Mouse (Mus musculus) CD4-positive, CD25-positive, alpha-beta regulatory T cell, adult 4 months (primary cell): Measurements from ENCODE around the gene Ube4b. TPM values are rescaled to one million over a fixed set of nuclear protein-coding genes. Genes with fewer than 3 reads are reported as not detected.
A peak's percentile ranks its signal among the peaks of the same experiment; 100 is the strongest.

Experiments
- ATAC-seq: one replicate; pipeline ENCODE4 v1.8.0; 2017
- polyA plus RNA-seq, 2 experiments: library from polyadenylated mRNA; unstranded; fragments of 100-300 nt; shearing (Covaris generic); gene quantifications; one replicate each; pipeline ENCODE4 v1.2.1; 2017

Gene Ube4b
- polyA plus RNA-seq, 2 experiments from 2014 or later = 18.9 to 19.2 TPM

DNA sequence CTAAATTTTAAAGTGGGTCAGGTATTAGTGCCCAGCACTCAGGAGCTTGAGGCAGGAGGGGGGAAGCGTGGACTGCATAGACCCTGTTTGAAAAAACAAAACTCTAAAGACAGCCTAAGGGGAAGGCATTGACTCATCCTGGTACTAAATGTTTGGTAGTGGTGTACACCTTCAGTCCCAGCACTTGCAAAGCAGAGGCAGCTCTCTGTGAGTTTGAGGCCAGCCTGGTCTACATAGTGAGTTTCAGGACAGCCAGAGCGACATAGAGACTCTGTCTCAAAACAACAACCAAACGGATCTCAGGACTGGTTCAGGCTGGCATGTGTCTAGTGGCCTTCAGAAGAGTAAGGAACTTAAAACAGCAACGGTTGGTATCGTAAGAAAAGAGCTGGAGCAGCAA lies 123.8 kb downstream of the Ube4b start:
- no peak for ATAC-seq

- ATAC-seq = no peak
These were observed 124.4 kb downstream of the Ube4b start for GRCm38 (mm10) chr4:149302136-149302535.

GRCm38 (mm10) chr4:149296501-149296900 lies 130.0 kb downstream of the Ube4b start:
- ATAC-seq = no peak

- ATAC-seq = no peak
These were observed 133.6 kb downstream of the Ube4b start for GRCm38 (mm10) chr4:149292984-149293383.

DNA sequence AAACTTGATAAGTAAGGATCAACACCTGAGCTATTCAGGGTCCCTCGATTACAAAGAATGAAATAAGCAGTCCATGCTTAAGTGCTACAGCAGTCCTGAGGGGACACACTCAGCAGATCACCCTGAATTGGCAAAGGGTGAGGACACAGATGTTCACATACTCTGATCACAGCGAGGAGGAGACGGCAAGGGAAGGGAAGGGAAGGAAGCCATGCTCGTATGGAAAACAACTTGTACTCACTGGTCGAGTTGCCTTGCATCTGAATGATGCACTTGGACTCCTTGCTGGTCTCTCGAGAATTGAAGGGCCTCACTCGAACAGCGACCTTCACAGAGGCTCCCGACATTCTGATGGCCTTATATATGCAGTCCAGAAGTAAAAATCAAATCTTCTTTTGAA lies 135.5 kb downstream of the Ube4b start:
- no peak for ATAC-seq

- no peak for ATAC-seq
These were observed 136.3 kb downstream of the Ube4b start for GRCm38 (mm10) chr4:149290157-149290750.

DNA sequence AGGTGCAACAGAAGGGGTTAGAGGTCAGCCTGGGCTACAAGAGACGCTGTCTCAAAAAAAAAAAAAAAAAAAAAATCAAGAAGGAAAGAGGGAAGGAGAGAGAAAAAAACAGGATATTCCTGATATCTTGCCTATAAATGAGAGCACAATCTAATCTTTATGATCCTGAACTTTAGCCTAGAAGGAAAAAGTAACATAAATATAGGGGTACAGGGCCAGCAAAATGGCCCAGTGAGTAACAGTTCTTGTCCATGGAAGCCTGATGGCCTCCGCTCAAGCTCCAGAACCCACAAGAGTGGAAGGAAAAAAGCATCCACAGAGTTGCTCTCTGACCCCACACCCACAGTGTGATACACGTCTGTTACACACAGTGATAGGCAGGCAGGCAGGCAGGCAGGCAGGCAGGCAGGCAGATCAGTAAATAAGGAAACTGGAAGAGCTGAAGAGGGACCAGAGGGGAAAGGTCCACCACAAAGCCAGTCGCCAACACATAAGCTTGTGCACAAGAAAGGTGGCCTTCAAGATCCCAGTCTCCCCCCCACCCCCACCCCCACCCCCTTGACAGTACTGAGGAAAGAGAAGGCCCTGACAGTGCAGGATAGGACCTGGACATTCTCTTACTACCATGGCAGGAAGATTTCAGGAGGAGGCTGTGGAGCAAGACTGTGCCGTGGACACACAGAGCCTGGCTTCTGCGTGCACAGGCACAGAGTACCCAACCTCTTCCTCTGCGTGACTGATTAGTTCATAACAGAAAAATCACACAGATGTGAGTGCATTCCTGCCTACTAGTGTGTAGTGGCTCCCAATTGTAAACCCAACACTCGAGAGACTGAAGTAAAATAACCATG lies 140.0 kb downstream of the Ube4b start:
- ATAC-seq = no peak

DNA sequence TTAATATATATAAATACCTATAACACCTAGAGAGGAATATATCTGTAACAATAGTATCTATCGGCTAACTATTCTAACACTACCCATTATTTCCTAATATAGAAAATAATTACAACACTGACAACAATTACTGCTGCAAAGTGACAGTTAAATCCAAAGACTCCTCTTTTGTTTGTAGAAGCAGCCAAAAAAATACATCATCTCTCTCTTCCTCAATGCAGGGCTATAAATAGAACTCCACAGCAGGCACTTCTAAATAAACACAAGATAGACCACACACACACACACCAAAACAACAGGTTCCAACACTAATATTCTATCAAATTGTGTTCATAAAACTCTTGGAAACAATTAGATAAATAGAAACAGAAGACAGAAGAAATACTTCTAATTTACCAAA lies 140.9 kb downstream of the Ube4b start:
- ATAC-seq = no peak

DNA sequence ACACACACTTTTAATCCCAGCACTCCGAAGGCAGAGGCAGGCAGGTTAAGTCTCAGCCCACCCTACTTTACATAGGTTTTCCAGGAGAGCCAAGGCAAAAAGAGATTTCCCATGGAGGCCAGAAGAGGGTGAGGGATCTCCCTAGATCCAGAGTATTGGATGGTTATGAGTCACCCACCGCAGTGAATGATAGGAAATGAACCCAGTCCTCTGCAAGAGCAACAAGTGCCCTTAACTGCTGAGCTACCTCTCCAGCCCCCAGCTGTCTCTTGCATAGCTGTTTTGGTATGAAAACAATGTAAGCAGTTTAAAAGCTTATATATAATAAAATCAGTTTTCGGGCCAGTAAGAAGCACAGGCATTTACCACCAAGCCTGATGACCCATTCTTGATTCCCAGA lies 143.5 kb downstream of the Ube4b start:
- peak; percentile 31 for ATAC-seq

DNA sequence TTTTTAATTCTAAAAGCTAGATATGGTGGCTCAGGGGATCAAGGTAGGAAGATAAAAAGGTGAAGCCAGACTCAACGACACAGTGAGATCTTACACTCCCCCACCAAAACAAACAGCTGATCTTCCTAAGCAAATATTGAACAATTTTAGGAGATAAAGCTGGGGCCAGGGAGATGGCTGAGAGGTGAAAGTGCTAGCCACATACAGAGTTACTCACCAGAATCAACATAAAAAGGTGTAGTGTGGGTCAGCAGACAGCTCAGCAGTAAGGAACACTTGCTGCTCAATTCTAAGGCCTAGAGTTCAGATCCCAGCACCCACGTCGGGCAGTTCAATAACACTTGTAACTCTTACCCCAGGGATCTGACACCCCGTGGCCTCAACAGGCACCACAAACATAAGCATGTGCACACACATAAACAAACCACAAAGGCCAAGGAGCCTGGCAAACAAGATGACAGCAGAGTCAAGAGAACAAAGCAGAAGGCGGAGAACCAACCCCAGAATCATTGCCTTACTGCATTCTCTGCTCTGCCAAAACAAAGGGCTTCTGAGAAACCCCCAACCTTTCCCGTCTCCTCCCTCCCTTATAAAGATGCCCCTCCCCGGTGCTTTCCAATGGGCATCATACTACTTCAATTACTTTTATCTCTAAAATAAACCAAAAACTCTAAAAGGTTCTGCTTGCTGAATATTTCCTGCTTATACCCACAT lies 144.4 kb downstream of the Ube4b start:
- peak; percentile 77 for ATAC-seq

Other genes starting within 250 kb of the Ube4b start
- gene Kif1b, start 119.1 kb downstream of the Ube4b start, polyA plus RNA-seq = 10 to 100 TPM; 11.9 to 15.0 TPM
- gene Rbp7, start 28.2 kb upstream of the Ube4b start, polyA plus RNA-seq = not detected
- under 1 TPM in 1 of 2 experiments, not detected in 1; 0.73 TPM for gene Tmem274, start 50.6 kb upstream of the Ube4b start, polyA plus RNA-seq
- 1 to 10 TPM; 7.3 to 8.2 TPM for gene Nmnat1, start 58.5 kb upstream of the Ube4b start, polyA plus RNA-seq
- gene Lzic, start 58.5 kb upstream of the Ube4b start, polyA plus RNA-seq = 10 to 100 TPM; 29.0 to 43.3 TPM
- gene Ctnnbip1, start 91.5 kb upstream of the Ube4b start, polyA plus RNA-seq = under 1 TPM; 0.35 to 0.39 TPM
- 1 to 10 TPM; 4.4 to 5.4 TPM for gene Clstn1, start 159.7 kb upstream of the Ube4b start, polyA plus RNA-seq